Mouse (Mus musculus) lung, embryonic 14.5 days (tissue): ENCODE results near the gene Wdtc1. TPM values are rescaled to one million over a fixed set of nuclear protein-coding genes. Genes with fewer than 3 reads are reported as not detected.

ENCODE experiments used
- ATAC-seq: fragments of 200-750 bp; cut with Nextera tagmentation; 2 replicates; pipeline ENCODE4 v1.8.0; 2017; ENCODE audit warnings: mild to moderate bottlenecking, moderate TSS enrichment, moderate library complexity; ENCODE audit not compliant: insufficient read depth
- DNase-seq: peaks from one replicate; pipeline ENCODE4 v3.0.0-alpha.2; 2015
- H3K27ac ChIP-seq: fragments of 300-500 bp; sonication (generic); 2 replicates; pipeline ENCODE4 v1.5.1; 2014; ENCODE audit warnings: low read depth, mild to moderate bottlenecking, moderate library complexity
- H3K27me3 ChIP-seq: fragments of 300-500 bp; sonication (generic); 2 replicates; pipeline ENCODE4 v1.6.1; 2014; ENCODE audit warnings: low read length, control low read depth; ENCODE audit not compliant: insufficient read depth
- H3K36me3 ChIP-seq: fragments of 300-500 bp; sonication (generic); 2 replicates; pipeline ENCODE4 v1.6.1; 2014; ENCODE audit warnings: control low read depth; ENCODE audit not compliant: insufficient read depth
- H3K4me1 ChIP-seq: fragments of 300-500 bp; sonication (generic); 2 replicates; pipeline ENCODE4 v1.6.1; 2014; ENCODE audit warnings: antibody characterized with exemption, control low read depth; ENCODE audit not compliant: insufficient read depth
- H3K4me2 ChIP-seq: fragments of 300-500 bp; sonication (generic); 2 replicates; pipeline ENCODE4 v1.6.1; 2014; ENCODE audit warnings: mild to moderate bottlenecking
- H3K4me3 ChIP-seq: fragments of 300-500 bp; sonication (generic); 2 replicates; pipeline ENCODE4 v1.5.1; 2014; ENCODE audit warnings: low read depth, low read length
- H3K9ac ChIP-seq: fragments of 300-500 bp; sonication (generic); 2 replicates; pipeline ENCODE4 v1.6.1; 2014
- H3K9me3 ChIP-seq: fragments of 300-500 bp; sonication (generic); 2 replicates; pipeline ENCODE4 v1.6.1; 2016; ENCODE audit warnings: low read depth, low read length, control low read depth
- CTCF ChIP-seq: IDR thresholded peaks from 2 replicates; pipeline ENCODE4 v1.5.1; 2016; ENCODE audit warnings: antibody characterized with exemption, low read depth
- WGBS: fragments of 180-500 bp; shearing (Covaris S2); extraction: QIAGEN DNeasy Blood & Tissue Kit; methylation state at CpG from one replicate; pipeline ENCODE4 v1.1.7; 2014; 5-methylcytosine and 5-hydroxymethylcytosine counted together
- polyA plus RNA-seq: library from polyadenylated mRNA; unstranded; fragments of >200 nt; fragmentation: Nextera tagmentation; extraction: Ambion mirVana; gene quantifications from 2 replicates; pipeline ENCODE4 v1.2.1, GENCODE M21; 2014

The Wdtc1 gene
- polyA plus RNA-seq, 1 experiment from 2014 or later = 15.3 TPM

DNA sequence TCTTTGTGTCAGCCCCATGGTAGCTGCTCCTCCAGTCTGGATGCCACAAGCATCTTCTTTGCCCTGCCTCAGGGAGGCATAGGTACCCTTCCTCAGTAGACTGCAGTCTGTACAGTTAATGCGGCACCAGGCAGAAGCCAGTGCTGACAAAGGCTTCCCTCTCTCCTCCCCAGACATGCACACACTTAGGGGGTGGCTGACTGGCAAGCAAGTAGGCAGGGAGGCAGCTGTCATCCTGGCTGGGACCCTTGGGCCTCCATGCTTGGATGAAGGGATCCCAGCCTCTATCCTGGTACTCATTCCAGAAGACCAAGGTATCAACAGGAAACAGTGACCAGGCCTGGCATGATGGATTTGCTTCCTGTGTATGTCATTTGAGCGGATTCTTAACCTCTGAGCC is 42.8 kb upstream of the Wdtc1 start:
- Histone ChIP-seq H3K27me3 (no peaks in the 10 kb centered on the region), H3K4me2 (no peak overlapping the region), H3K36me3 (no peaks in the 10 kb centered on the region), H3K4me3 (no peak overlapping the region), H3K4me1 (0 out of 2 replicates have a peak, but pooled peaks cover under 1% of the 10 kb centered on the region), H3K9ac (no peak overlapping the region), H3K27ac (no peak overlapping the region), H3K9me3 (no peaks in the 10 kb centered on the region)
- 65% methylated on average over 2 of the region's 2 CpGs for WGBS
- no peak for ATAC-seq
- no peak for TF ChIP-seq CTCF
- no peak for DNase-seq

GRCm38 (mm10) chr4:133394981-133395573 is 41.8 kb upstream of the Wdtc1 start:
- Histone ChIP-seq H3K36me3 (no peaks in the 10 kb centered on the region), H3K4me2 (no peak overlapping the region), H3K4me3 (no peak overlapping the region), H3K9ac (no peak overlapping the region), H3K4me1 (0 out of 2 replicates have a peak, but pooled peaks cover 8% of the 10 kb centered on the region), H3K27me3 (no peaks in the 10 kb centered on the region), H3K27ac (no peak overlapping the region; the same call in 1 of the 2 replicates), H3K9me3 (no peaks in the 10 kb centered on the region)
- DNase-seq = no peak
- WGBS = 66% methylated on average over 4 of the region's 4 CpGs
- ATAC-seq = no peak
- TF ChIP-seq CTCF = no peak

DNA sequence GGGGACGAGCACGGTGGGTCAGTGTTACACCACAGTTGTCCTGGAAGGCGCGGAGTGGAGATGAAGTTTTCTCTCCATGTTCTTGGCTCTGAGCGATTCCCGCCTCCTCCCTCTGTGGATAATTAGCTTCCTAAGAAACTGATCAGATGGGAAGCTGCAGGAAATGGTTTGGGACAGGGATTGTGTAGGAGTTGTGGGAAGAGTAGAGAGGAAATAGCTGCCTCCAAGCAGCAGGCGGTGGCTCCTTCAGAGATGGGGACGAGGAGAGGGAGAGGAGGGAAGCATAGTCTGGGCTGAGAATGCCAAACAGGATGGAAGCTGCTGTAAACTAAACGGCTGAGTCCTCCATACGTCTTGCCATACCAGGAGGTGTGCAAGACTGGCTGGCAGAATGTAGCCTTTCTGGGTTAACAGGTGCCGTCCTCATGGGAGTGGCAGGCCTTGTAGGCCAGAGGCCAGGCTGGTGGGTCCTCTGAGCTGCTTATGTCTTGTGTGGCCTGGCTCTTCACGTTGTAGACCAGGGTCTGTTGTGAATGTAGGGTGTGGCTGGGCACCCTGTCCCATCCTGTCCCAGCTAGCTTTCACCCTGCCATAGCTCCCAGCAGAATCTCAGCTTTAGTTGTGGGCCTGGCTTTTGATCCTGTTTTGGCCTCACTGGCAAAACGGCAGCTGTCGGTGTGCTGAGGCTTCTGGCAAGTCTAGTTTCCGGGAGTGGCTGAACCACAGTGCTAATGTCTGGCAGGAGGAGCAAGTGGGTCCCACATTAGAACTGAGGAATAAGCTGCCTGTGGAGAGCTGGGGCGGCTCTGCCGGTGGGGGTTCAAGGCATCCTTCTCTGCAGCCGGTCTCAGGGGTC is 38.1 kb upstream of the Wdtc1 start:
- DNase-seq (peak; percentile 28), ATAC-seq (no peak)
- Histone ChIP-seq H3K4me1 (peaks cover 16% of the 10 kb centered on the region; the same call in 1 of the 2 replicates), H3K27ac (peak overlapping the region; percentile 58; the same call in 1 of the 2 replicates), H3K4me3 (no peak overlapping the region), H3K4me2 (no peak overlapping the region), H3K9ac (no peak overlapping the region), H3K36me3 (no peaks in the 10 kb centered on the region), H3K27me3 (no peaks in the 10 kb centered on the region), H3K9me3 (no peaks in the 10 kb centered on the region)
- WGBS = 66% methylated on average over 18 of the region's 18 CpGs
- TF ChIP-seq CTCF = no peak

- WGBS = 81% methylated on average over 6 of the region's 6 CpGs
Observed at GRCm38 (mm10) chr4:133390585-133390984, 37.3 kb upstream of the Wdtc1 start.

DNA sequence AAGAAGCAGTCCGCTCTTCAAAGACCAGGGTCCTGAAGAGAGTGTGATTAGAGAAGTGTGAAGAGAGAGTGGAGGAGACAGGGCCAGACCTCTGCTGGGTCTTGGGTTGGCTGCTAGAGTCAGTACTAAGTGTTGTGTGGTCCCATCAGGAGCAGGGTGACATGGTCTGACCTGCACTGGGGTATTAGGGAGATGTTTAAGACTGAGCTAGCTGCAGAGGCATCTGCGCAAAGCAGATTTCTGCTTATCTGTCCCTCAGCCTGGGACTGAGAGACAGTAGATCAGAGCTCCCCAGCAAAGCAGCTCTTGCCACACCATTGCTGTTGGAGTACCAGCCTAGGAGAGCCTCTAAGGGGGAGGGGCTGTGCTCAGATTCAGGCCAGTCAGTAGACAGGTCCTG is 36.8 kb upstream of the Wdtc1 start:
- WGBS = 55% methylated on average over 2 of the region's 2 CpGs
- H3K27ac ChIP-seq = peak overlapping the region; percentile 67; the same call in 1 of the 2 replicates
- H3K27me3 ChIP-seq = no peaks in the 10 kb centered on the region
- DNase-seq (no peak), ATAC-seq (peak; percentile 55)
- no peak overlapping the region for H3K4me2 ChIP-seq
- no peak overlapping the region for H3K4me3 ChIP-seq
- no peaks in the 10 kb centered on the region for H3K9me3 ChIP-seq
- peaks cover 6% of the 10 kb centered on the region; the same call in 1 of the 2 replicates for H3K36me3 ChIP-seq
- no peak for TF ChIP-seq CTCF
- no peak overlapping the region for H3K9ac ChIP-seq
- peaks cover 16% of the 10 kb centered on the region; the same call in 1 of the 2 replicates for H3K4me1 ChIP-seq

More at GRCm38 (mm10) chr4:133390585-133390984, 37.3 kb upstream of the Wdtc1 start:
- H3K27me3 ChIP-seq = no peaks in the 10 kb centered on the region
- 0 out of 2 replicates have a peak, but pooled peaks cover 3% of the 10 kb centered on the region for H3K36me3 ChIP-seq
- ATAC-seq (no peak), DNase-seq (no peak)
- H3K27ac ChIP-seq = peak overlapping the region; percentile 67; the same call in 1 of the 2 replicates
- H3K4me2 ChIP-seq = no peak overlapping the region
- TF ChIP-seq CTCF = no peak
- no peak overlapping the region for H3K4me3 ChIP-seq
- H3K9ac ChIP-seq = no peak overlapping the region
- H3K9me3 ChIP-seq = no peaks in the 10 kb centered on the region
- H3K4me1 ChIP-seq = peaks cover 16% of the 10 kb centered on the region; the same call in 1 of the 2 replicates

- Histone ChIP-seq H3K4me2 (0 out of 2 replicates have a peak overlapping the region, but pooled peaks have one; percentile 4), H3K9me3 (no peaks in the 10 kb centered on the region), H3K27ac (peak overlapping the region; percentile 67), H3K36me3 (peaks cover 10% of the 10 kb centered on the region; the same call in 1 of the 2 replicates), H3K9ac (no peak overlapping the region), H3K4me1 (peaks cover 16% of the 10 kb centered on the region; the same call in 1 of the 2 replicates), H3K4me3 (no peak overlapping the region), H3K27me3 (no peaks in the 10 kb centered on the region)
- DNase-seq (peak; percentile 81), ATAC-seq (peak; percentile 32; the same call in 1 of the 2 replicates)
- no peak for TF ChIP-seq CTCF
- 62% methylated on average over 16 of the region's 16 CpGs for WGBS
Observed at GRCm38 (mm10) chr4:133388781-133389552, 35.7 kb upstream of the Wdtc1 start.
